Mouse (Mus musculus) right cerebral cortex, postnatal 14 days (tissue): ENCODE data around the gene Ddx5.
"Not testable (repeated sequence)": the region's sequence is repeated elsewhere in the genome, so short reads cannot be mapped to it uniquely, and the experiment has no call there.

Experiments
- DNase-seq: peaks from one replicate; pipeline ENCODE4 v3.0.0; 2022

Ddx5 gene

DNA sequence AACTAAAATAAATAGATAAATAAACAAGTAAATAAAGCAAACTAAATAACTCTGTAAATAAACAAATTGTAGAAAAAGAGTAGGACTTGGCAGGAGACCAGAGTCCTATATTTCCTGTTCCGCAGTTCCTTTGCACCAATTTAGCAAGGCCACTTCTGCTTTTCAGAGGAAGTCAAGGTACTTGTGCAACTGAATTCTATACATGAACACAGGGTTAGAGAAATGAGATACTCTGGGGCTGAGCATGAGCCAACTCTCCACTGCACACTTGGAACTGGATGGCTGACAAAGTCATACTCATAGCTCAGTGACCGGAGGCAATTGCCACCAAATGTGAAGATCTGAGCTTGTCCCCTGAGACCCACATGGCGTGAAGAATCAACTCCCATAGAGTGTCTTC is 30.0 kb downstream of the Ddx5 start:
- no peak for DNase-seq

DNA sequence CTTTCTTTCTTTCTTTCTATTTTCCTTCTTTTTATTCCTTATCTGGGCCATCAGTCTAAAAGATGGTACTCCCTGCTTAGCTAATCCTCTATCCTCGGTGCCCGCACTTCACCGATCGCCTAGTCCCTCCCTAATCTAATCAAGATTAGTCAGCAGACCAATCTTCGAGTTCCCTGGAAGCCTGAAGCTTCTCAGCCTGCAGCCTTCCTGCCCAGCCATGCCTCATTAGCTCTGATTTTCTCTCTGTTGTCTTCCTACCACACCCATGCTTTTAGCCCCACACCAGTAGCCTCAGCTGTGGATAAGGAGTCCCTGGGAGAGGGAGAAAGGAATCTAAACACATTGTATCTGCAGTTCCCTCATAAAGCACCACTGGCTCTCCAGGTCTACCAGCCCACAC is 33.4 kb downstream of the Ddx5 start:
- no peak for DNase-seq

DNA sequence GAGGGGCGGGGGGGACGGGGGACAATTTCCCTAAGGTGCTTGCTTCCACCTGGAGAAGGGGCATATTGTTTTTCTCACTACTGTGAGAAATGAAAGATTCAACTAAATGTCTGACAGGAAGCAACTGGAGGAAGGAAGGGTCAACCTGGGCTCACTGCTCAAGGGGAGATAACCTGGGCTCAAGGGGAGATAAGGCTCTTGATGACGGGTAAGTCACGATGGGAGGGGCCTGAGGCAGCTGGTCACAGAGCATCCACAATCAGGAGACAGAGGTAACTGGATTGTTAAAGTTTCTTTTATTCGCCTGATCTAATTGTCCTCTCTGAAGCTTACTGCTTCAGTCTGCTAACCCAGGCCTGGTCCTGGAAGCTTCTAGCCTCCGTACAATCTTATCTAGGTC is 35.7 kb downstream of the Ddx5 start:
- no peak for DNase-seq

DNA sequence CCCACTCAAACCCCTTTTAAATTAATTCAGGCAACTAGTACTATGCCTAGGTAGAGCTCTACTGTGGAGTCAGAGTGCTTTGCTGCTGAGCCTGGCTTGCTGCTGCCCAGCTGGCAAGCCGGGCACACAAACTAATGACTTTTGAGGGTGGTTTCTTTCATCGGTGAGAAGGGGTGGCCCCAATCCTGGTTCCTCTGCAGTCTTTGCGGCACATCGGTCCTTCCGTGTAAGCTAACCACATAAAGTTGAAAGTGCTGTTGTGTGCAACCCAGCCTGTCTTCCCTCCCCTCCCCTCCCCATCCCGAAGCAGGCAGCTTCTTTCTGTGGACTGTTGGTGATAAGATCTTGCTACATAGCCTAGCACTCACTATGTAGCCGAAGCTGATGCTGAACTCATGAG is 36.9 kb downstream of the Ddx5 start:
- DNase-seq = no peak

DNA sequence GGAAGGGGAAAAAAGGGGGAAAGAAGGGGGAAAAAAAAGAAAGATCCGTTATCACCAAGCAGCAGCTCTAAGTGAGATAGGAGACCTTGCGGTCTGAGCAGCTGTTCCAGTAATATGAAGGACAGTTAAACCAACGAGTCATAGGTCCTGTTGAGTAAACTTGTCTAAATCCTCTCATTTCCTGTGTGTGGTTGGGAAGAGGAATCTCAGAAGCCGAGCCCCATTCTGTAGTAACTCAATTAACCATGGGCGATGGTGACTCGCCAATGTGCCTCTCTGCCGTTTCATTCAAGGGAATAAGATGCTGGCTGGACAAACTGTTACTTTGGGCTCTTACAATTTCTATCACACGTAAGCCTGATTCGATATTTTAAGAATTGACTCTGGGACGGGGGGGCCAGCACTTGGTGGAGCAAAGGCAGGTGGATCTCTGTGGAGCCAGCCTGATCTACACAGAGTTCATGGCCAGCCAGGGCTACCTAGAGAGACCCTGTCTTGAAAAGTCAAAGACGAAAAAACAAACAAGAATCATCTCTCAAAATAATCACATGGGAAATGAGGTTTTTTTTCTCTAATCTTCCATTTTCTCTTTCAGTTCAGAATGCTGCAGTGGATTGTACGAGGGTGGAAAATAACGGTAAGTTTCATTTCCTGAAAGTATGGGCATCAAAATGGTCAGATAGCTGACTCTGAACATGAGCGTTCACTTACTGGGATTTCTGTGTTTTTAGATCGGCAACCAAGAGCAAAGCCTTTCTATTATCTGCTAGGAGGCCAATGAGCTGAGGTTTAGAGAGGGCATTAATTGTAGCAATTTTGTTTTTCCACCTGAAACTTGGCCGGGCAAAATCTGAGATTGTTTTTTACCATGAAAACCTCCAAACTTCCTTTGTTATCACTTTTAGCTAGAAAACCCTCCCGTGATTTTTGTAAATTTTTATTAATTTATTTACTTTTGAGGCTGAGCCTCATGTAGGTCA is 37.7 kb downstream of the Ddx5 start, which contains the start of gene Milr1:
Milr1 (plus strand) TSS at position 188 of the 980 bp plus-strand sequence.
- no peak for DNase-seq

DNA sequence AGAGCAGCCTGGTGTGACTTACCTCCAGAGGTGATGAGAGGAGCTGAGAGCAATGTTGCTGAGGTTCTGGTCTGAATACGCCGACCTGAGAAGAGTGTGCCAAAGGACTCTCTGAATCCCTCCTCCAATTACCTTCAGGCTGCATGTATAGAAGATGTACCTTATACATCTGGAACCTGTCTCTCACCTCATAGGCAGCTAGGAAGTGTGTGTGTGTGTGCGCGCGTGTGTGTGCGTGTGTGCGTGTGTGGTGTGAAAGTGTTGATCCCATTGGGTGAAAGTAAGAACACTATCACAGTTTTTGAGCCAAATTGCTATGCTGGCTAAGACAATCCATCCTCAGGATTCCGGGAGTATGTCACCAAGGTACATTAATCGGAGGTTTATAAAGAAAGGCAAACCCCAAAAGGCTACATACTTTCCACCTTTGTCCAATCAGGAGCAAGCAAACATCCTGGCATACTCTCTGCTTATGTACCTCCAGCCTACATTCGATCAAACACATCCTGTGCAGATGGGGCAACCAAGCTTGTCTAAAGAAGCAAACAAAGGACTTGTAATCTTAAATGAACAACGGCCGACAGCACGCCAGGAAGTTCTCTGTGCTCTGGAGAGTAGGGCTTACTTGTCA is 38.7 kb downstream of the Ddx5 start, which contains the start of gene Pecam1:
Pecam1 (minus strand) TSS at position 508 of the 631 bp plus-strand sequence.
- no peak for DNase-seq

DNA sequence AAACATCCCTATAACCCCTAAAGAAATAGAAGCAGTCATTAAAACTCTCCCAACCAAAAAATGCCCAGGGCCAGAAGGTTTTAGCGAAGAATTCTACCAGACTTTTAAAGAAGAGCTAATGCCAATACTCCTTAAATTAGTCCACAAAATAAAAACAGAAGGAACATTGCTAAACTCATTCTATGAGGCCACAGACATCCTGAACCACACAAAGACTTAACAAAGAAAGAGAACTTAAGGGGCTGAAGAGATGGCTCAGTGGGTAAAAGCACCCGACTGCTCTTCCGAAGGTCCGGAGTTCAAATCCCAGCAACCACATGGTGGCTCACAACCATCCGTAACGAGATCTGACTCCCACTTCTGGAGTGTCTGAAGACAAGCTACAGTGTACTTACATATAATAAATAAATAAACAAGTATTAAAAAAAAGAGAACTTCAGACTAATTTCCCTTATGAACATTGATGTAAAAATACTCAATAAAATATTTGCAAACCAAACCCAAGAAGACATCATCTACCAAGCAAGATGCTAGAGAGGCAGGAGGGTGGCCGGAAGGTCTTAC is 39.3 kb downstream of the Ddx5 start:
- not testable (repeated sequence) for DNase-seq

DNA sequence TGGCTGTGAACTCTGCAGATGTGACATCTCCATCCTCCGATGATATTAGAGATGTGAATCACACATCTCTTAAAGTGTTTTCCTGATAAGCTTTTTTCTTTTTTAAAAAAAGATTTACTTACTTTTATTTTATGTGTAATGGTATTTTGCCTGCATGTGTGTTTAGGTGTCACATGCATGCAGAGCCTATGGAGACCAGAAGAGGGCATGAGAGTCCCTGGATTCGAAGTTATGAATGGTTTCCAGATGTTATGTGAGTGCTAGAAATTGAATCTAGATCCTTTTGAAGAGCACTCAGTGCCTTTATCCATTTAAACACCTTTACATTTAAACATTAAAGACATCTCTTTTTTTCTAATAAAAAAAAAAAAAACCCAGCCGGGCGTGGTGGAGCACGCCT is 44.0 kb downstream of the Ddx5 start:
- DNase-seq = no peak

DNA sequence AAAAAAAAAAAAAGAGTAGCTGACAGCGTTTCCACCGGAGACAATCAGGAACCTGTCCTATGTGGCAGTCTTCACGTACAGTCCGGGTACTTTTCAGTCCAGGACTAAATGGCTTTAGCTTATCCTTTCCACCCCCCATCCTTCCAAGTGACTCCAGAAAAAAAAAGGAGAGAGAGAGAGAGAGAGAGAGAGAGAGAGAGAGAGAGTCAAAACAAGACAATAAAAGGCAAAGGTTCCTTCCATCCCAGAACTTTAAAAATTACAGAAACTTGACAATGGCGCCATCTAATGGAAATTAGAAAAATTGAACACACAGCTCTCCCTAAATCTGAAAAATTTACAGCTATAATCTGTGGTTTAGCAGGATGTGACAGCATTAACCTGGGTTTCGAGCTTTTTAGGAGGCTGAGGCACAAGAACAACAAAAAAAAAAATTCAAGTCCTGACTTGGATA is 46.6 kb downstream of the Ddx5 start:
- DNase-seq = no peak

DNA sequence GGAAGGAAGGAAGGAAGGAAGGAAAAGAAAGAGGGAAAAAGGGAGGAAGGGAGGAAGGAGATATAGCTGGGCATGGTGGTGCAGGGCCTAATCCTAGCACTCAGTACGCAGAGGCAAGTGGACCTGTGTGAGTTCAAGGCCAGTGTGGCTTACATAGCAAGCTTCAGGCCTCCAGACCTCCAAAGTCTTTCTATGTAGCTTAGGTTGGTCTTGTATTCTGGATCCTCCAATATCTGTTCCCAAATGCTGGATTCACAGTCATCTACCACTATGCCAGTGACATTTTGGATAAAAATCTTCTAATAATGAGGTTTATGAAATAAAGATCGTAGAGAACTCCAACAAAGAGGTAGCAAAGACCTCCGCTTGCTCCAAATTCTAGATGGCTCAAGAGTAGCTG is 47.2 kb downstream of the Ddx5 start:
- no peak for DNase-seq

DNA sequence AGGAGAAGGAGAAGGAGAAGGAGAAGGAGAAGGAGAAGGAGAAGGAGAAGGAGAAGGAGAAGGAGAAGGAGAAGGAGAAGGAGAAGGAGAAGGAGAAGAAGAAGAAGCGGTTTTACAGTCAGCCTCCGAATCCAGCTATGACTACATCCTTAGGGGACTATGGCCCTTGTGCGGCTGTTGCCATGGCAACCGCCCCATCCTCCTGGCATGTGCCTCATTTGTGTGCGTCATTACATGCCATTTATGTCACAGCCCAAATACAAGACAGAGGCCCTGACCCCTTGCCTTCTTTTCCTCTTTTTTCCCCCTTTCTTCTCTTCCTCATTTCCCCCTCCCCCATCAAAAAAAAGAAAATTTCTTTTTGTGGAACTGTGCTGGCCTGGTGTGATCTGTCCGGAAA is 47.8 kb downstream of the Ddx5 start:
- peak; percentile 52 for DNase-seq

DNA sequence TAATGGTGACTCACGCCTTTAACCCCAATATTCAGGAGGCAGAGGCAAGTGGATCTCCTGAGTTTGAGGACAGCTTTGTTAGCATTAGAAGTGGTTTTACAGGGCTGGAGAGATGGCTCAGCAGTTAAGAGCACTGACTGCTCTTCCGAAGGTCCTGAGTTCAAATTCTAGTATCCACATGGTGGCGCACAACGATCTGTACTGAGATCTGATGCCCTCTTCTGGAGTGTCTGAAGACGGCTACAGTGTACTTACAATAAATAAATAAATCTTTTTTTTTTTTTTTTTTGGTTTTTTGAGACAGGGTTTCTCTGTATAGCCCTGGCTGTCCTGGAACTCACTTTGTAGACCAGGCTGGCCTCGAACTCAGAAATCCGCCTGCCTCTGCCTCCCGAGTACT is 48.3 kb downstream of the Ddx5 start:
- DNase-seq = not testable (repeated sequence)

DNA sequence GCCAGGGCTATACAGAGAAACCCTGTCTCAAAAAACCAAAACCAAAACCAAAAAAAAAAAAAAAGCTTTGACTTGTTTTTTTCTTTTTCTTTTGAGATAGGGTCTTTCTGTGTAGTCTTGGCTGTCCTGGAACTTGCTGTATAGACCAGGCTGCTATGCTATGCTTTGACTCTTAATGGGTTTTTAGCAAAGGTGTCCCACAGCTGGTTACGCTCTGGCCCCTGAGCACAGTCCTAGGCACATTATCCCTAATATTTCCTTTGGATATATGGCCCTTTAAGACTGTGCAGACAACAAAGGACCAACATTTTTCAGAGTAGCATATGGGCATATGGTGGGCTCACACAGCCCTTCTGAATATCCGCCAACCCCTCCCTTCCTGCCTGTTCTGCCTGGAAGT is 49.9 kb downstream of the Ddx5 start:
- DNase-seq = no peak

DNA sequence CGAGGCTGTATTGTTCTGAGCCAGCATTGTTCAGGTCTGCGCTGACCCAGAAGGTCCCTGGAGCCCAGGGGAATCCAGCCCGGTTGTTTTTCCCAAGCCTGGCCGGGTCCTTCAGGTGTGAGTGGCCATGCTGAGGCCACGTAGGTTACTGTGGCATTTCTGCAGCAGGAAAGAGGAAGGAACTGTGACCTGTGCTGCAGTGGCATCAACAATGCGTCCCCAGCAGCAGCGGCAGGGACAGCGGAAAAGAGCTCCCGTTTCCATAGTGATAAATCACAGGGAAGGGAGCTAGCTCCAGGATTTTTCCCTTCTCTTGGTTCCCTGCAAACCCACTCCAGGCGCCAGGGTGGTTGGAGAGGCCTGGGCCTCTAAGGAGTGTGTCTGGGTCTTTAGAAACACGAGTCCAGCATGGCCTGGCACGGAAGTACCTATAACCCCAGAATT is 51.8 kb downstream of the Ddx5 start:
- DNase-seq = peak; percentile 41

DNA sequence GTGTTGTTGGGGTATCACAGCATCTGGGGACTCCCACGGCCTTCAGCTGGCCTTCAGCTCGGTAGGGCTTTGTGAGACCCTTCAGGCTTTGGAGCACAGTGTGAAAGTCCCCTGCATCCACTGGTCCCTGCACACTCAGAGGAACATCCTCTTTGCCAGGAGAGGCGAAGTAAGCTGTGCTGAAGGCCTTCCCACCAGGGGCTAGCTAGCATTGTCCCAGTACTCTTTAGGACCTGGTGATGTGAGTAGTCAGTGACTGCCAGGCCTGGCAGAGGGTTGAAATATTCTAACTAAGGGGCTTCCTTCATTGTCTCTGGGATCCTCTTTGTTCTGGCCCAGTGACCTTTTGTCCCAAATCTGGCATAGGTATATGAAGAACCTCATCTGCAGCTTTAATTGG is 52.4 kb downstream of the Ddx5 start:
- no peak for DNase-seq

DNA sequence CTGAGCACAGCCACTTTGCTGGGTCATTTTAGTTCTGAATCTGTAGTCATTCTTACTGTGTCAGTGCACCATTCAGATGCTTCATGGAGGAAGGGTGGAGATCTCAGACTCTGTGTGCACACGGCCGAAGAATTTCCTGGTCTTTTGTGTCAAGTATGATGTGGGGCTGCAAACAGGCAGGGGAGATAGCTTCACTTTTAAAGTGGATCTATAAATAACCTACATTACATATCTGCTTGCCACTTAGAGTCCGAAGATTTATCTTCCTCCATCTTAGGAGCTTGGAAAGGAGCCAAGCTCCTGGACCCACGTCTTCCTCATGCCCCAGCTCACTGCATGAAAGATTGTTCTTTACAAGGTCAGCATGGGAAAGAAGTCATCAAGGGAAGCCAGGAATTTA is 58.3 kb downstream of the Ddx5 start:
- no peak for DNase-seq
